Mouse (Mus musculus) cortical plate, adult 2 months (tissue): ENCODE measurements around the gene Prr5l. TPM values are rescaled to one million over a fixed set of nuclear protein-coding genes. Genes with fewer than 3 reads are reported as not detected.

Source experiments
- H3K27ac ChIP-seq: fragments of 200-500 bp; 2 replicates; pipeline ENCODE4 v1.5.1; 2012; ENCODE audit warnings: low read length, control low read depth, inconsistent platforms; ENCODE audit not compliant: insufficient read depth
- H3K4me1 ChIP-seq: fragments of 200-500 bp; 2 replicates; pipeline ENCODE4 v1.6.1; 2011; ENCODE audit warnings: low read length; ENCODE audit not compliant: control insufficient read depth, insufficient read depth
- H3K4me3 ChIP-seq: fragments of 200-500 bp; 2 replicates; pipeline ENCODE4 v1.5.1; 2011; ENCODE audit warnings: mild to moderate bottlenecking, low read length, control low read depth; ENCODE audit not compliant: insufficient read depth
- CTCF ChIP-seq: fragments of 200-500 bp; IDR thresholded peaks from 2 replicates; pipeline ENCODE4 v1.5.1; 2011; ENCODE audit warnings: mild to moderate bottlenecking, control low read depth, low read length; ENCODE audit not compliant: insufficient read depth; ENCODE audit errors: extremely low read depth
- POLR2A ChIP-seq: fragments of 200-500 bp; IDR thresholded peaks from 2 replicates; pipeline ENCODE4 v1.6.1; 2011; ENCODE audit warnings: mild to moderate bottlenecking, low read length, control low read depth; ENCODE audit not compliant: insufficient read depth; ENCODE audit errors: extremely low read depth
- polyA plus RNA-seq: library from polyadenylated mRNA; depleted of rRNA; stranded (reverse); fragments of >200 nt; gene quantifications from 2 replicates; pipeline ENCODE4 v1.2.3, GENCODE M21; 2012

Prr5l gene
- polyA plus RNA-seq, 1 experiment: 19.8 TPM

DNA sequence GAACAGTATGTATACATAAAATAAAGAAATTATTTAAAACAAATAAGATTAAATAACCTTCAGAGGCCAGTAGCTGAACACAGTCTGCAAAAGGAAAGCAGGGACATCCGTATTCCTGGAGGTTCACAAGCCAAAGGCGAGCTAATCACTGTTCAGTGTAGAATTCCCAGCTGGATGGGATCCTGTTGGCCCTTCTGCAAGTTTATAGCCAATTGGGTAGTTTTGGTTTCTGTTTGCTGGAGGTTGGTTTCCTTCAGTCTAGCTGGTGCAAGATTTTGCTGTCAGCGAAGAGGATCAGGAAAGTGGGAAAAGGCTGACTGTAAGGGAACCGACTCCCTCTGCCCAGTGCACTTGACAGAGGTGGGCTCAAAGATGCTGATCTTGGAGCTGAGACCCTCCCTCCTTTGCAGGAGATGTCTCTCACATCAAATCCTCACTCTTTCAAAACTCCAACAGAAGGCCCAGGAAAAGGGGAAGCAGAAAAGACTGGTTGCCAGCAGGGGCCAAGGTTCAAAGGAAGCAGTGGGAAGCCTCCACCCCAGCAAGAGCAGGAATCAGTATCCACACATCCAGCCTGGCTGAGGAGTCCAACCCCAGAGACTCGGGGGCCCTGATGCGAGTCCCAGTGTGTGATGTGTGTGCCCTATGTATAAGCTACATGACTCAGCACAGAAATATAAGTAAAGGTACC, 69.1 kb downstream of the Prr5l start:
- Histone ChIP-seq H3K4me1 (no peaks in the 10 kb centered on the region), H3K4me3 (no peak overlapping the region), H3K27ac (no peak overlapping the region)
- no peak for TF ChIP-seq POLR2A
- no peak for TF ChIP-seq CTCF

GRCm38 (mm10) chr2:101811925-101812324, 70.9 kb downstream of the Prr5l start:
- no peak overlapping the region for H3K4me3 ChIP-seq
- no peaks in the 10 kb centered on the region for H3K4me1 ChIP-seq
- H3K27ac ChIP-seq: no peak overlapping the region
- TF ChIP-seq CTCF (no peak), POLR2A (no peak)

- Histone ChIP-seq H3K4me3 (no peak overlapping the region), H3K4me1 (no peaks in the 10 kb centered on the region), H3K27ac (no peak overlapping the region)
- TF ChIP-seq CTCF (no peak), POLR2A (no peak)
Measured at GRCm38 (mm10) chr2:101810774-101811173, 72.1 kb downstream of the Prr5l start.

- no peaks in the 10 kb centered on the region for H3K4me1 ChIP-seq
- H3K27ac ChIP-seq: no peak overlapping the region
- no peak for TF ChIP-seq CTCF
- no peak for TF ChIP-seq POLR2A
- no peak overlapping the region for H3K4me3 ChIP-seq
Measured at GRCm38 (mm10) chr2:101809640-101810305, 73.1 kb downstream of the Prr5l start.

GRCm38 (mm10) chr2:101807756-101808155, 75.1 kb downstream of the Prr5l start:
- TF ChIP-seq POLR2A: no peak
- no peak overlapping the region for H3K27ac ChIP-seq
- H3K4me1 ChIP-seq: no peaks in the 10 kb centered on the region
- H3K4me3 ChIP-seq: no peak overlapping the region

- H3K4me1 ChIP-seq: no peaks in the 10 kb centered on the region
- H3K27ac ChIP-seq: no peak overlapping the region
- TF ChIP-seq CTCF (no peak), POLR2A (no peak)
- H3K4me3 ChIP-seq: no peak overlapping the region
Measured at GRCm38 (mm10) chr2:101802240-101802639, 80.6 kb downstream of the Prr5l start.

- TF ChIP-seq POLR2A: no peak
- TF ChIP-seq CTCF: no peak
- peak overlapping the region; percentile 35 for H3K4me3 ChIP-seq
- no peaks in the 10 kb centered on the region for H3K4me1 ChIP-seq
- no peak overlapping the region for H3K27ac ChIP-seq
Measured at GRCm38 (mm10) chr2:101797901-101798250, 85.0 kb downstream of the Prr5l start.

DNA sequence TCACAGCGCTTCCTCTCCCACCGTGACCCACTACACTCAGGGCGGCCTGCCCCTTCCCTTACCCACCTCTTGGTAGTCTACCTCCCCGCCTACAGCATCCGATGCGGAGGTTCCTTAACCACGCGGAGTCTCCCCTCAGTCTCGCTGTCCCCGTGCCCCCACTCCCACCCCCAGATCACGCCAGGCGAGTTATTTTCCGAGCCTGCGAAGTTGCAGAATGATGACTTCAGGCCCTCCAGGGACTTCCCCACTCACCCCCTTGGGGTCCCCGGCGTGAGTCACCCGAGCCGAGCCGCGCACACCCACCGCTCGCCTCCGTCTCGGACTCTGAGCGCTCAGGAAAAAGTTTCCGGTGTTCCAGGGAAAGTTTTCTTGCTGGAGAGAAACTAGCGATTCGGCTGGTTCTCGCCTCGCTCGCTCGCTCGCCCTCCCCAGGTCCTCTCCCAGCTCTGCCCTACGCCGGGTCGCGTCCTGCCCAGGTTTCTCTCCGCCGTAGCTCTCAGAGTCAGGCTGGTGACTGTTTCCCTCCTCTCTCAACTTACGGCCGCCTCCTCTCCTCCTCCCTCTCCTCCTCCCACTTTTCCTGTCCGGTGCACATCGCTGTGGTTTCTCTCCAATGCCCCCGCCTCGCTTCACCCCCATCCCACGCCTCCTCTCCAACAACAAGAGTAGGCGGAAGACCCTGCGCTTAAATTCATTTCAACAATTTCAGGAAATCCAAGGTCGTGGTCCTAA, 85.5 kb downstream of the Prr5l start:
- TF ChIP-seq POLR2A (no peak), CTCF (no peak)
- no peaks in the 10 kb centered on the region for H3K4me1 ChIP-seq
- H3K27ac ChIP-seq: no peak overlapping the region
- peak overlapping the region; percentile 35 for H3K4me3 ChIP-seq

GRCm38 (mm10) chr2:101796287-101797115, 86.3 kb downstream of the Prr5l start:
- H3K4me3 ChIP-seq: peak overlapping the region; percentile 35
- no peak for TF ChIP-seq POLR2A
- peak; percentile 42; the same call in 1 of the 2 replicates for TF ChIP-seq CTCF
- H3K4me1 ChIP-seq: no peaks in the 10 kb centered on the region
- 0 out of 2 replicates have a peak overlapping the region, but pooled peaks have one; percentile 23 for H3K27ac ChIP-seq

- Histone ChIP-seq H3K4me1 (no peaks in the 10 kb centered on the region), H3K4me3 (no peak overlapping the region), H3K27ac (no peak overlapping the region)
- TF ChIP-seq CTCF (no peak), POLR2A (no peak)
Measured at GRCm38 (mm10) chr2:101792130-101792529, 90.7 kb downstream of the Prr5l start.
